In the genomic region with DNA sequence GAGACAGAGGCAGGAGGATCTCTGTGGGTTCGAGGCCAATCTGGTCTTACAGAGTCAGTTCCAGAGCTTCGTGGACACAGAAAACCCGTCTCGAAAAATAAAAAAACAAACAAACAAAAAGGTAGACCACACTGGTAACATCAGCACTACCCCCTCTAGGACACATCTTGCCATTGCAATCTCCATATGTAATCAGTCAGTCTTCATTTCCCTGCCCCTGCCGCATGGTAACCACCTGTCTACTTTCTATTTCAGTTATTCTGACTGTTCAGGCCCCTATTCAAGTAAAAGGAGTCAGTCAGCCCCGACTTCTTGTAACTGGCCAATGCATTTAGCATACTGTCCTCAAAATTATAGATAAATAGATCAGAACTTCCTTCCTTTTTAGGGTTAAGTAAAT, we compare ENCODE assay signal across 8 mouse cellular contexts. TPM values are rescaled to one million over a fixed set of nuclear protein-coding genes. Genes with fewer than 3 reads are reported as not detected.
A peak's percentile ranks its signal among the peaks of the same experiment; 100 is the strongest.
DNase-seq lines count a peak whose midpoint lies in the region; ATAC-seq and TF ChIP-seq lines count a peak whose summit lies in the region.

No protein-coding gene starts in this region.

- no peak for ATAC-seq in heart, embryonic 12.5 days (ENCODE audit: insufficient number of reproducible peaks, low FRiP score)
- no peak for ATAC-seq in embryonic facial prominence, embryonic 13.5 days (ENCODE audit: insufficient number of reproducible peaks, insufficient read depth, low FRiP score, low TSS enrichment, low read depth)
- no peak for ATAC-seq in limb, embryonic 14.5 days (ENCODE audit: low FRiP score, low read depth)

- 68% methylated on average over 6 of the region's 6 CpGs for WGBS in heart, embryonic 12.5 days
- WGBS in embryonic facial prominence, embryonic 13.5 days: 72% methylated on average over 6 of the region's 6 CpGs
- 75% methylated on average over 6 of the region's 6 CpGs for WGBS in limb, embryonic 14.5 days
- WGBS in small intestine, adult 2 months: 44% methylated on average over 6 of the region's 6 CpGs

- no peak for TF ChIP-seq POLR2A in limb, embryonic 14.5 days (IDR thresholded peaks at IDR 0.05; ENCODE audit: borderline replicate concordance, extremely low read depth, insufficient read depth, insufficient read length)
- TF ChIP-seq POLR2A in small intestine, adult 2 months (IDR thresholded peaks at IDR 0.05; ENCODE audit: low read depth, low read length): no peak

- H3K27me3 ChIP-seq in heart, embryonic 12.5 days (replicated peaks): no peaks in the 10 kb centered on the region
- no peaks in the 10 kb centered on the region for H3K27me3 ChIP-seq in embryonic facial prominence, embryonic 13.5 days
- no peaks in the 10 kb centered on the region for H3K27me3 ChIP-seq in limb, embryonic 14.5 days (ENCODE audit: control insufficient read depth, insufficient read depth, low read length)
- no peaks in the 10 kb centered on the region for H3K27me3 ChIP-seq in small intestine, adult 2 months (ENCODE audit: control insufficient read depth, insufficient read depth, low read length)

- no peak overlapping the region for H3K9ac ChIP-seq in heart, embryonic 12.5 days
- peak overlapping the region; percentile 77; the same call in 1 of the 2 replicates for H3K9ac ChIP-seq in embryonic facial prominence, embryonic 13.5 days
- H3K9ac ChIP-seq in limb, embryonic 14.5 days (ENCODE audit: low read depth, low read length, severe bottlenecking): no peak overlapping the region

- DNase-seq in heart, adult 11 months: no peak
- peak; percentile 67 for DNase-seq in CD4-positive helper T cell, adult 2 months (ENCODE audit: low read depth, low spot score)
- DNase-seq in limb, embryonic 14.5 days (ENCODE audit: low spot score): no peak
- no peak for DNase-seq in left cerebral cortex, adult 11 months (ENCODE audit: low spot score)
- DNase-seq in layer of hippocampus, postnatal 14 days (ENCODE audit: low spot score in 2 of 2): no peak

- H3K36me3 ChIP-seq in heart, embryonic 12.5 days: peaks cover 22% of the 10 kb centered on the region
- peaks cover 27% of the 10 kb centered on the region for H3K36me3 ChIP-seq in embryonic facial prominence, embryonic 13.5 days
- H3K36me3 ChIP-seq in limb, embryonic 14.5 days (ENCODE audit: control insufficient read depth, insufficient read depth, low read length): peaks cover 40% of the 10 kb centered on the region
- H3K36me3 ChIP-seq in small intestine, adult 2 months (ENCODE audit: control insufficient read depth, insufficient read depth, low read length): peaks cover 6% of the 10 kb centered on the region

- TF ChIP-seq CTCF in small intestine, adult 2 months (IDR thresholded peaks at IDR 0.05; ENCODE audit: extremely low read depth, insufficient read length, insufficient replicate concordance, low read depth, low read length): no peak

- H3K4me3 ChIP-seq in heart, embryonic 12.5 days: peak overlapping the region; percentile 83
- H3K4me3 ChIP-seq in embryonic facial prominence, embryonic 13.5 days: peak overlapping the region; percentile 63
- peak overlapping the region; percentile 67 for H3K4me3 ChIP-seq in limb, embryonic 14.5 days (replicated peaks; ENCODE audit: low read length)
- peak overlapping the region; percentile 79 for H3K4me3 ChIP-seq in small intestine, adult 2 months (ENCODE audit: low read depth, low read length)

- peak overlapping the region; percentile 82 for H3K4me2 ChIP-seq in heart, embryonic 12.5 days
- H3K4me2 ChIP-seq in embryonic facial prominence, embryonic 13.5 days: peak overlapping the region; percentile 83
- peak overlapping the region; percentile 51 for H3K4me2 ChIP-seq in limb, embryonic 14.5 days (replicated peaks; ENCODE audit: low read depth, low read length, severe bottlenecking)

- no peak overlapping the region for H3K27ac ChIP-seq in heart, embryonic 12.5 days (ENCODE audit: poor library complexity, severe bottlenecking)
- H3K27ac ChIP-seq in embryonic facial prominence, embryonic 13.5 days: no peak overlapping the region
- no peak overlapping the region for H3K27ac ChIP-seq in limb, embryonic 14.5 days (replicated peaks; ENCODE audit: low read depth, low read length)
- no peak overlapping the region for H3K27ac ChIP-seq in small intestine, adult 2 months (ENCODE audit: insufficient read depth, low read depth, low read length)

- H3K9me3 ChIP-seq in heart, embryonic 12.5 days (replicated peaks): no peaks in the 10 kb centered on the region
- H3K9me3 ChIP-seq in embryonic facial prominence, embryonic 13.5 days: no peaks in the 10 kb centered on the region
- H3K9me3 ChIP-seq in limb, embryonic 14.5 days (ENCODE audit: control insufficient read depth, low read length): no peaks in the 10 kb centered on the region

- peaks cover 34% of the 10 kb centered on the region for H3K4me1 ChIP-seq in heart, embryonic 12.5 days (replicated peaks)
- H3K4me1 ChIP-seq in embryonic facial prominence, embryonic 13.5 days: peaks cover 17% of the 10 kb centered on the region
- H3K4me1 ChIP-seq in limb, embryonic 14.5 days (ENCODE audit: control insufficient read depth, insufficient read depth, low read length): peaks cover 4% of the 10 kb centered on the region; the same call in 1 of the 2 replicates
- H3K4me1 ChIP-seq in small intestine, adult 2 months (ENCODE audit: control insufficient read depth, insufficient read depth, insufficient read length, low read length): no peaks in the 10 kb centered on the region

RNA-seq across cellular contexts. Expression of gene Polr1a, which starts 1.0 kb away (rescaled TPM):
- polyA plus RNA-seq in heart, embryonic 12.5 days (2016; fragmentation: Nextera tagmentation; extraction: Ambion mirVana): 30.6 and 36.0 TPM in 2 replicates
- 35.0 and 35.4 TPM in 2 replicates for polyA plus RNA-seq in embryonic facial prominence, embryonic 13.5 days (2015; fragmentation: Nextera tagmentation; extraction: Ambion mirVana)
- polyA plus RNA-seq in limb, embryonic 14.5 days (2012; rRNA removed): 24.5 and 27.1 TPM in 2 replicates
- polyA plus RNA-seq in limb, embryonic 14.5 days (2014; fragmentation: Nextera tagmentation; extraction: Ambion mirVana): 31.9 and 32.3 TPM in 2 replicates
- 2.3 and 5.9 TPM in 2 replicates for polyA plus RNA-seq in small intestine, adult 2 months (2012; rRNA removed)
- total RNA-seq in layer of hippocampus, postnatal 14 days (2021): 10 to 100 TPM; 32.2 to 37.3 TPM

RNA-seq across cellular contexts. Expression of gene Ptcd3, which starts 1.3 kb away (rescaled TPM):
- 115 and 116 TPM in 2 replicates for polyA plus RNA-seq in heart, embryonic 12.5 days (2016; fragmentation: Nextera tagmentation; extraction: Ambion mirVana)
- polyA plus RNA-seq in embryonic facial prominence, embryonic 13.5 days (2015; fragmentation: Nextera tagmentation; extraction: Ambion mirVana): 100 and 102 TPM in 2 replicates
- polyA plus RNA-seq in limb, embryonic 14.5 days (2012; rRNA removed): 49.9 and 62.4 TPM in 2 replicates
- 91.0 and 97.6 TPM in 2 replicates for polyA plus RNA-seq in limb, embryonic 14.5 days (2014; fragmentation: Nextera tagmentation; extraction: Ambion mirVana)
- polyA plus RNA-seq in small intestine, adult 2 months (2012; rRNA removed): 2.2 and 4.3 TPM in 2 replicates
- total RNA-seq in layer of hippocampus, postnatal 14 days (2021): 10 to 100 TPM; 63.6 to 71.6 TPM
